Mouse (Mus musculus): ENCODE results near the gene Alpk1.
A peak's percentile ranks its signal among the peaks of the same experiment; 100 is the strongest.

GRCm38 (mm10) chr3:127625296-127625695 is 155.0 kb downstream of the Alpk1 start:
- TF ChIP-seq CTCF (IDR thresholded peaks at IDR 0.05; ENCODE audit: extremely low read depth, insufficient read depth, insufficient read length, insufficient replicate concordance), result peak; percentile 87
- no peak for TF ChIP-seq POLR2A (IDR thresholded peaks at IDR 0.05; ENCODE audit: low read depth, low read length)
